Mouse (Mus musculus): ENCODE results near the gene Pcnx3.
A peak's percentile ranks its signal among the peaks of the same experiment; 100 is the strongest.

Gene Pcnx3

GRCm38 (mm10) chr19:5684236-5684635 is 4.5 kb downstream of the Pcnx3 start:
- DNase-seq (ENCODE audit: low read depth, low spot score), result no peak

GRCm38 (mm10) chr19:5680432-5680831 is 8.3 kb downstream of the Pcnx3 start:
- no peak for DNase-seq (ENCODE audit: low read depth, low spot score)

- DNase-seq (ENCODE audit: low read depth, low spot score), result no peak
Observed at GRCm38 (mm10) chr19:5668372-5668771, 20.3 kb downstream of the Pcnx3 start.

DNA sequence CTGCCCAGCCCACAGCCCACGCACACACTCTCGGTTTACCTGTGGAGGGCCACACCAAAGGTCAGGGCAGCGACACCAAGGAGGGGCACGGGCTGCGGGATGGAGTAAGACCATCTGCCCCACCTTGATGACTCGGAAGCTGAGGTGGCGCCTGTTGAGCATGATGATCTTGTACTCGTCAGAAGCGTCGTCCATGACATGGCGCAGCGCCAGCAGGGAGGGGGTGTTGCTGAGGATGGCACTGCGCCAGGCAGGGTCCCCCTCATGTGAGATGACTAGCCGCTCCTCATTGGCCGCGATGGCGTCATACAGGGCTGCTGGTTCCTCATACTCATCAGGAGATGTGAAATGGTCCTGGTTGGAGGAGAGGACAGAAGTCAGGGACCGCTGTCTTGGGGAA is 22.3 kb downstream of the Pcnx3 start:
- no peak for DNase-seq (ENCODE audit: low read depth, low spot score)

DNA sequence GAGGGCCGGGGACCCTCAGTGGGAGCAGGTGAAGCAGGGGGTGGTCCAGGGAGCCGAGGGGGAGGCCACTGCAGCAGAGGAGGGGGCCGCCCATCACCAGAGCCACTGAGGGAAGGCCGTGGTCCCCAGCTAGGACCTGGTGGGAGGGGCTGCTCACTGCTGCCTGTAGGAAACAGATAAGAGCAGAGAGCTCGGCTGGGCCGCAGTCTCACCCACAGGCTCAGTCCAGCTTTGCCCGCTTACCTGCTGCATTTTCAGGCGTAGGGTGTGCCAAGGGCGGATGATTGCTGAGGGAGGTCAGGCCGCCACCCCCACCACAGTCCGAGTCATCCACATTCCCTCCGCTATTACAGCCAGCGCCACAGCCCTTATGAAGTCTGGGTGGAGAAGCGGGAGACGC is 23.2 kb downstream of the Pcnx3 start:
- no peak for DNase-seq (ENCODE audit: low read depth, low spot score)

DNA sequence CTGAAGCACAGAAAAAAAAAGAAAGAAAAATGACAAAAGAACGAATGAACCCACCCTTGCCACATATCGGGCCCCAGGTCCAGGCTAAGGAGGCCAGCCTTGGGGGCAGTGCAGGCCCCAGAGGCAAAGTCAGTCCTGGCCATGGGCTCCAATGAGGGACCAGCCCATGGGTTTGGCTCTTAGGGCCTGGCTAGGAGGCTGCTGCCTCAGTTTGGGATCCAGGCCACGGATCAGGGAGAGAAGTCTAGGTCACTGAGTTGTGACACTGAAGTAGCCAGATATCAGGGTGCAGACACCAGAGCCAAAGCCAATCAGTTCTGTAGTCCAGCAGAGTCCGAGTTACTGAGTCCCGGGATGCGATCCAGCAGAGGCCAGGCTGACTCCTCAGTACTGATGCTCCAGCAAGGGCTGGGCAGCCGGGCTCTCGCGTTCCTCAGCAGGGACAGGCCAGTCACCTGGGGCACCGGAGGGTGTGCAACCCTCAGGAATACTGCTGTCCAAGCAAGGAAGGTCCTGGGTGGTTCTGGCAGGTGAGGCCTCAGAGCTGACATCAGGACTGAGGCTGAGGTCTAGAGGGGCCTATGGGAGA is 23.9 kb downstream of the Pcnx3 start:
- DNase-seq (ENCODE audit: low read depth, low spot score), result no peak

GRCm38 (mm10) chr19:5662981-5663913 is 25.5 kb downstream of the Pcnx3 start, which contains the start of gene Sipa1:
Gene Sipa1 (minus strand): TSS chr19:5663707.
- peak; percentile 86 for DNase-seq (ENCODE audit: low read depth, low spot score)

GRCm38 (mm10) chr19:5662310-5662709 is 26.4 kb downstream of the Pcnx3 start:
- DNase-seq (ENCODE audit: low read depth, low spot score), result no peak

GRCm38 (mm10) chr19:5660942-5661751 is 27.6 kb downstream of the Pcnx3 start:
- DNase-seq (ENCODE audit: low read depth, low spot score), result peak; percentile 52

DNA sequence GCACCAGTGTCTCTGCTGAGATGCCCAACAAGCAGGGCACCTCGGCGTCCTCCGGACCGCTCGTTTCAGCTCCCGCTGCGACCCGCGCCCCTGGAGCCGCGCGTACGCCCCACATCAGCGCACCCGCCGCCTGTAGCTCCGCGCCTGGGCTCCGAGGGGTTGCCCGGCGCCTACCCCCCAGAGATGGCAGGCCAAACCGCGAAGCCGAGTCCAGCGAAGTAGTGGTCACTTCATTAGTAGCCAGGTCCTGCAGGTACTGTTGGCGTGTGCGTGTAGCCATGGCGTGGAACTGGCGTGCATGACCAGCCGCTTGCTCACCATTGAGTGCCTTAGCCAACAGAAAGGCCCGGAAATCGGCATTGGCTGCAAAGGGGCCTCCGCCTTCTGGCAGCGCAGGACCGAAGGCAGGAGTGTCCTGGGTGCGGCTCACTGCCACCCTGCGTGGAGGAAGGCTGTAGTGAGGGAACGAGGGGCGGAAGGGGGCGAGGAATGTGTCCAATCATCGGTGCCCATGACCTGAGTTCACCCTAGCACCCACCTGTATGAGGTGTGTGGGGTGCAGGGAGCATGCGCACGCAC is 33.9 kb downstream of the Pcnx3 start:
- no peak for DNase-seq (ENCODE audit: low read depth, low spot score)

DNA sequence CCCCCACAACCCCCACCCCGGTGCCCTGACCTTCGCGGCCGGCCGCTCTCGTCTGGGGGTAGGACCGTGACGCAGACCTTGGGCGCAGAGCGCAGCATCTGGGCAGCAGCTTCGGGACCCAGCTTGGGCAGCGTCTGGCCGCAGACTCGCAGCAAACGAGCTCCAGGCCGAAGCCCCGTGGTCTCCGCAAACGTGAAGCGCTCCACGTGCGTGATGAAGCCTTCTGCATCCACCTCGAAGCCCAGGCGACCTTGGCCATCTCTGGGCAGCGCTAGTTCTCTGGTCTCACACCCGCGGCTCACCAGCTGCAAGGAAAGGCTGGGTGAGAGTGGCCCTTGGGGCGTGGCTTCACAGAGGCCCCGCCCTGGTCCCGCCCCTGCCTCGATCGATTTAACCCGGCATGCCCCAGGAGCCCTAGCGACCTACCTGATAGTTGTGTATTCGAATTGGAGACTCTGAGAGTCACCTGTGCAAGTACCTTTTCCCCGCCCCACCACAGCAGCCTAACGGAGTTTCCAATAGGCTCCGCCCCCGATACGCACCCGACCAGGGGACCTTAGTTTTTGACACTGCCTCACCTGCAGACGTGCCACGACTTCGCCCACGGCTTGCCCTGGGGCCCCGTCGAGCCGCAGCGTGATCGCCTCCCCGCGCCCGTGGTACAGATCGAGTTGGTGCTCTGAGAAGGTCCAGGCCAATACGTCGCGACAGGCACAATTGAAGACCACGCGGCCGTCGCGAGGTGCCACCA is 34.6 kb downstream of the Pcnx3 start:
- DNase-seq (ENCODE audit: low read depth, low spot score), result no peak

- DNase-seq (ENCODE audit: low read depth, low spot score), result no peak
Observed at GRCm38 (mm10) chr19:5652570-5652969, 36.1 kb downstream of the Pcnx3 start.

DNA sequence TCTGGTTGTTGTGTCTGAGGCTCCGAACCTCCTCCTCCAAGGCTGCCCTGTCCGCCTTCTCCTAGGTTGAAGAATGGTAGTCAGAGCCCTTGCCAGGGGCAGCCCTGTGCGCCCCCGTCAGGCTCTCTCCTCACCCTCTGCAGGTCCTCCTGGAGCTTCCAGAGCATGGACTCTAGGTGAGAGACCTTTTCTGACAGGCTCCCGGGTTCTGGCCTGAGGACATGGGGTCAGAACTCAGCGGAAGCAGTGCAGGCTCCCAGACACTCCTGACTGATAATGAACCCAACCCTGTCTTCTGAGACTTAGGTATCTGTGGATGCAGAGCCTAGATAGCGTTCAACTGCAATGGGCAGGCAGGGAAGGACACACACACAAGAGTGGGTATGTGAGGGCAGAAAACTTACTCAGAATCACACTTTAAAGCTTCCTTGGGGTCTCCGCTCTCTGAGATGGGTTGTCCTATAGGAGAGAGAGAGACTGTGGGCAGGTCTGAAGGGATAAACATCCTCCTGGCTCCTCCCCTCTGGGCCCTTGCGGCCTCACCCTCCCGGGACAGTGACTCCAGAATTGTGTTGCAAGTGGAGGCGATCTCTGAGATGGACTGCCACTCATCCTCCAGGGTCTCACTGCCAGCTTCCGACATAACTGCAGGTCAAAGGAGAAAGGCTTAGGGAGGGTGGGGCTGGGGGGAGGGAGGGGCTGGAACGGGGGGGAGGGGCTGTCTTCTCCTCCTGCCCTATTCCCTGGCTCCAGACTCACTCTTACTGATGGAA is 37.0 kb downstream of the Pcnx3 start:
- no peak for DNase-seq (ENCODE audit: low read depth, low spot score)

GRCm38 (mm10) chr19:5649298-5649741 is 39.4 kb downstream of the Pcnx3 start:
- DNase-seq (ENCODE audit: low read depth, low spot score), result peak; percentile 84

GRCm38 (mm10) chr19:5648401-5649297 is 40.1 kb downstream of the Pcnx3 start:
- peak; percentile 92 for DNase-seq (ENCODE audit: low read depth, low spot score)

GRCm38 (mm10) chr19:5647791-5648190 is 40.9 kb downstream of the Pcnx3 start:
- no peak for DNase-seq (ENCODE audit: low read depth, low spot score)

GRCm38 (mm10) chr19:5646731-5647330 is 41.9 kb downstream of the Pcnx3 start:
- no peak for DNase-seq (ENCODE audit: low read depth, low spot score)

DNA sequence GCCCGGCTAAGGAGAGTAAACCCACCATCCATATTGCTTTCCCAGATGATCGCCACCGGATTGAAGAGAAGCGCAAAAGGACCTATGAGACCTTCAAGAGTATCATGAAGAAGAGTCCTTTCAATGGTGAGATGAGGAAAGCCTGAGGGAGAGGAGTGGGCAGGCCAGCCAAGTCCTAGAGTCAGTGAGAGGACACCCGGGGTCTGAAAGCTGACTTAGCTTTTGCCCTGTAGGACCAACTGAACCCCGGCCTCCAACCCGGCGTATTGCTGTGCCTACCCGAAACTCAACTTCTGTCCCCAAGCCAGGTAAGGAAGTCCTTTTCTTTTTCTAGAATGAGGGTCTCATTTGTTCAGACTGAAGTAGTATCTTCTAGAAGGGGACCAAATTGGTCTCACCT is 43.4 kb downstream of the Pcnx3 start:
- no peak for DNase-seq (ENCODE audit: low read depth, low spot score)

GRCm38 (mm10) chr19:5641641-5642040 is 47.1 kb downstream of the Pcnx3 start:
- no peak for DNase-seq (ENCODE audit: low read depth, low spot score)
